Mouse (Mus musculus): ENCODE results near the gene Rpl22. TPM values are rescaled to one million over a fixed set of nuclear protein-coding genes. Genes with fewer than 3 reads are reported as not detected.
A peak's percentile ranks its signal among the peaks of the same experiment; 100 is the strongest.

The Rpl22 gene
- polyA plus RNA-seq, 1 experiment = 29.3 TPM

DNA sequence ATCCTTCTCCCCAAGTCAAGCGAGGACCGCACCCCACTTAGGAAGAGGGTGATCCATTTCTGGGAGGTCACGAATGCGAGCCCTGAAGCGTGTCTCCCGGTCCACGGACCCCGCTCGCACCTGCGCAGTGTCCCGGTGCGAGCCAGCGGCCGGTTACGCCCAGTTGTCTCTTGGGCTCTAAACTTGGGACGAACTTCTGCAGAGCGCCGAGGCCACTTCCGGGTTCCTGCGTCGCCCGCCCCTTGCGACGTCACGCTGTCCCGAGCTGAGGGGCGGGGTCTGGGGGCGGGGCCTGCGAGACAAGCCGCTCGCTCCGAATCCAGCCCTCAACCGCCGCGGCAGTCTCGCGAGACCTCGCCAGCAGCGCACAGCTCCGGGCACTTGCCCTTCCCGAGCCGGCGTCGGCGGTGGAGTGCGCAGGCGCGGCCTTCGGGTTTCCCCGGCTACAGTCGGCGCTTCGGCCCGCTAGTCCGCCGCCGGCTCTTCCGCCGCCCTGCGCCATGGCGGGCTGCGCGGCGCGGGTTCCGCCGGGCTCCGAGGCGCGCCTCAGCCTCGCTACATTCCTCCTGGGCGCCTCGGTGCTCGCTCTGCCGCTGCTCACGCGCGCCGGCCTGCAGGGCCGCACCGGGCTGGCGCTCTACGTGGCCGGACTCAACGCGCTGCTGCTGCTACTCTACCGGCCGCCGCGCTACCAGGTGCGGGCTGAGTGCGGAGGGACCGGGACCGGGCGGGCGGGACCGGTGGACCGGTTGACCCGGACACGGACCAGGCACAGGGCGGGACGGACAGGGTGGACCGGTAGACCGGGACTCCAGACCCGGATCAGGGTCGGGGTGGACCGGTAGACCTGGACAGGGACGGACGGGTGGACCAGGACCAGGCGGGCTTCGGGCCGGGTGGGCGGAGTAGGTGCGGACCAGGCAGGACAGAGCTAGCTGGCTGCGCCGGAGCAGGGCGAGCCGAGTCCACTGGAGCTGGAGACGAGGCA is 28.4 kb upstream of the Rpl22 start, which contains the start of gene Icmt:
Gene Icmt (plus strand): TSS at position 354 of the 988 bp plus-strand sequence.
- H3K4me3 ChIP-seq (ENCODE audit: extremely low read depth, insufficient read depth, insufficient read length) = peak within 1 kb of the TSS; percentile 89
- 0 out of 2 replicates have a peak, but pooled peaks cover 2% of the 10 kb centered on the region for H3K27me3 ChIP-seq (ENCODE audit: control insufficient read depth, insufficient read depth, low read length)
- peaks cover 4% of the 10 kb centered on the region; the same call in 1 of the 2 replicates for H3K36me3 ChIP-seq (ENCODE audit: control insufficient read depth, insufficient read depth, low read length)
- peak; percentile 97 to 100 for DNase-seq (ENCODE audit: low read depth in 1 of 2, low spot score in 2 of 2)
- peak within 1 kb of the TSS; percentile 86 for H3K27ac ChIP-seq (ENCODE audit: insufficient read depth, low read length)
- TF ChIP-seq CTCF (IDR thresholded peaks at IDR 0.05; ENCODE audit: extremely low read depth, insufficient read depth, insufficient read length, insufficient replicate concordance) (no peak), POLR2A (IDR thresholded peaks at IDR 0.05; ENCODE audit: low read depth, low read length) (peak; percentile 87)
- peaks cover 10% of the 10 kb centered on the region for H3K4me1 ChIP-seq (ENCODE audit: control insufficient read depth, insufficient read depth, insufficient read length)
- WGBS = under 1% methylated on average over 118 of the region's 119 CpGs

DNA sequence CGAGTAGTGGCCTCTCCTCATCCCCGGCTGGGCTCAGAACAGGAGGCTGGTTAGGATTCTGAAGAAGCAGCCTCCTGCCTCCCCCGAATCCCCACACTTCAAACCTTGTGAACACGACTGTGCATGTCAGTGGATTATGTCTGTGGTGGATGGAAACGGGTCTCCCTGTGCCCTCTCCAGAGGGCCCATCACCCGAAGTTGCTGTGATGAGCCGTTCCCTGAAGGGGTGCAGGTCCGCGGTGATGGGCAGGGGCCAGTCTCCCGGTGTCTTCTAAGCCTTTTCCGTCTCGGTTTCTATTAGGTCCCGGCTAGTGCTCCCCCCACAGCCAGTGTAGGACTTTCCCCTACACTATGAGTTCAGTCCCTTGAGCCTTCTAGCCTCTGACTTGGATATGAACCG is 26.7 kb upstream of the Rpl22 start:
- WGBS = 91% methylated on average over 14 of the region's 14 CpGs
- H3K27ac ChIP-seq (ENCODE audit: insufficient read depth, low read length) = no peak overlapping the region
- H3K27me3 ChIP-seq (ENCODE audit: control insufficient read depth, insufficient read depth, low read length) = no peaks in the 10 kb centered on the region
- TF ChIP-seq CTCF (IDR thresholded peaks at IDR 0.05; ENCODE audit: extremely low read depth, insufficient read depth, insufficient read length, insufficient replicate concordance) (no peak), POLR2A (IDR thresholded peaks at IDR 0.05; ENCODE audit: low read depth, low read length) (no peak)
- no peak overlapping the region for H3K4me3 ChIP-seq (ENCODE audit: extremely low read depth, insufficient read depth, insufficient read length)
- peaks cover 10% of the 10 kb centered on the region for H3K4me1 ChIP-seq (ENCODE audit: control insufficient read depth, insufficient read depth, insufficient read length)
- no peak for DNase-seq (ENCODE audit: low read depth in 1 of 2, low spot score in 2 of 2)
- H3K36me3 ChIP-seq (ENCODE audit: control insufficient read depth, insufficient read depth, low read length) = peaks cover 14% of the 10 kb centered on the region

DNA sequence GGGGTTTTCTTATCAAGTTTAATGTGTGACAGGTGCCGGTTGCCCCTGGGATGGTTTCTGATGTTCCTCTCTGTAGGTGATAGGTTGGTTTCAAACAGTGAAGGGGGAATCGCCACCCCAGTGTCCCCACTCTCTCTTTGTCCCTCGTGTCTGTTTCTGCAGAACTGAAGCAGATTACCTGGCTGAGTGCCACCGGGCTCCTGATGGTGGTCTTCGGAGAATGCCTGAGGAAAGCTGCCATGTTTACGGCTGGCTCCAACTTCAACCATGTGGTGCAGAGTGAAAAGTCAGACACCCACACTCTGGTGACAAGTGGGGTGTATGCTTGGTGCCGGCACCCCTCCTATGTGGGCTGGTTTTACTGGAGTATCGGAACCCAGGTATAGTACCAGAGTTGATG is 25.2 kb upstream of the Rpl22 start:
- H3K36me3 ChIP-seq (ENCODE audit: control insufficient read depth, insufficient read depth, low read length) = peaks cover 21% of the 10 kb centered on the region
- no peak overlapping the region for H3K4me3 ChIP-seq (ENCODE audit: extremely low read depth, insufficient read depth, insufficient read length)
- H3K27ac ChIP-seq (ENCODE audit: insufficient read depth, low read length) = no peak overlapping the region
- peaks cover 10% of the 10 kb centered on the region for H3K4me1 ChIP-seq (ENCODE audit: control insufficient read depth, insufficient read depth, insufficient read length)
- no peaks in the 10 kb centered on the region for H3K27me3 ChIP-seq (ENCODE audit: control insufficient read depth, insufficient read depth, low read length)
- no peak for DNase-seq (ENCODE audit: low read depth in 1 of 2, low spot score in 2 of 2)
- WGBS = 89% methylated on average over 8 of the region's 8 CpGs
- TF ChIP-seq CTCF (IDR thresholded peaks at IDR 0.05; ENCODE audit: extremely low read depth, insufficient read depth, insufficient read length, insufficient replicate concordance) (no peak), POLR2A (IDR thresholded peaks at IDR 0.05; ENCODE audit: low read depth, low read length) (no peak)

DNA sequence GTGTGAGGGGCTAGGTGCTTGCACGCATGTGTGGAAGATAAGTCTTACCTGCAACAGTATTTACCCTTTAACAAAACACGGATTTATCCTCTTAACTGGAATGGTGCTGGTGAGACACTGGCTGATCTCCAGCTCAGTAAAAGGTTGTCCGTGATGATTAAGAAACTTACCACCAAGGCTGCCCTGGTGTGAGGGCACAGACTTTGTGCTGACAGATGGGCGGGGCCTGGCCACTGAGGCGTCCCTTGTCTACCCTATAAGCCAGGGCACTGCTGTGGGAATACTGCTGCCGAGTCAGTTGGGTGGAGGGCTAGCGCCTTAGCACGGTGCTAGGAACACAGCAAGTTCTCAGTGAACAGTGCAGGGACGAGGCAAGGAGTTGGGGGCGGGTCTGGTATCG is 23.5 kb upstream of the Rpl22 start:
- DNase-seq (ENCODE audit: low read depth in 1 of 2, low spot score in 2 of 2) = no peak

DNA sequence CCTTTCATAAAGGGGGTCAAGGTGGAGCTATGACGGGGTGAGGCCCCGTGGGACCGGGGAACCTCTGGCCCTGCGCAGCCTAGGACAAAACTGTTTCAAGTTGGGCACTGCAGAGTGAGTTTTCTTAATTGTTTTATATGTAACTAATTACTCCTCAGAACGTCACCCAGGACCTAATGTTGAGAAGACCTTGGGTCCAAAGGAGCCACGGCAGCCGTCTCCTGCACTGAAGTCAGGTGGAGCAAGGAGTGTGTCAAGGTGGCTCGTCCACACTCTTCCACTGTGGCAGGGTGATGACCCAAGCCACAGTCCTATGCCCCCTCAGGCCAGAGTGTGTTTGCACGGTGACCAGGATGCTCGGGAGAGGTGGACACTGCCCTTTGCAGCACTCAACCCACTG is 22.4 kb upstream of the Rpl22 start:
- DNase-seq (ENCODE audit: low read depth in 1 of 2, low spot score in 2 of 2) = no peak
- WGBS = 95% methylated on average over 10 of the region's 10 CpGs
- H3K36me3 ChIP-seq (ENCODE audit: control insufficient read depth, insufficient read depth, low read length) = peaks cover 22% of the 10 kb centered on the region
- H3K4me1 ChIP-seq (ENCODE audit: control insufficient read depth, insufficient read depth, insufficient read length) = peaks cover 3% of the 10 kb centered on the region; the same call in 1 of the 2 replicates
- H3K27ac ChIP-seq (ENCODE audit: insufficient read depth, low read length) = no peak overlapping the region
- no peaks in the 10 kb centered on the region for H3K27me3 ChIP-seq (ENCODE audit: control insufficient read depth, insufficient read depth, low read length)
- TF ChIP-seq POLR2A (IDR thresholded peaks at IDR 0.05; ENCODE audit: low read depth, low read length) (no peak), CTCF (IDR thresholded peaks at IDR 0.05; ENCODE audit: extremely low read depth, insufficient read depth, insufficient read length, insufficient replicate concordance) (no peak)
- no peak overlapping the region for H3K4me3 ChIP-seq (ENCODE audit: extremely low read depth, insufficient read depth, insufficient read length)

More for the DNA sequence above, 23.5 kb upstream of the Rpl22 start:
- Histone ChIP-seq H3K27ac (ENCODE audit: insufficient read depth, low read length) (no peak overlapping the region), H3K27me3 (ENCODE audit: control insufficient read depth, insufficient read depth, low read length) (no peaks in the 10 kb centered on the region), H3K36me3 (ENCODE audit: control insufficient read depth, insufficient read depth, low read length) (peaks cover 21% of the 10 kb centered on the region), H3K4me1 (ENCODE audit: control insufficient read depth, insufficient read depth, insufficient read length) (peaks cover 8% of the 10 kb centered on the region), H3K4me3 (ENCODE audit: extremely low read depth, insufficient read depth, insufficient read length) (no peak overlapping the region)
- TF ChIP-seq POLR2A (IDR thresholded peaks at IDR 0.05; ENCODE audit: low read depth, low read length) = no peak
- no peak for TF ChIP-seq CTCF (IDR thresholded peaks at IDR 0.05; ENCODE audit: extremely low read depth, insufficient read depth, insufficient read length, insufficient replicate concordance)
- WGBS = 88% methylated on average over 11 of the region's 11 CpGs

DNA sequence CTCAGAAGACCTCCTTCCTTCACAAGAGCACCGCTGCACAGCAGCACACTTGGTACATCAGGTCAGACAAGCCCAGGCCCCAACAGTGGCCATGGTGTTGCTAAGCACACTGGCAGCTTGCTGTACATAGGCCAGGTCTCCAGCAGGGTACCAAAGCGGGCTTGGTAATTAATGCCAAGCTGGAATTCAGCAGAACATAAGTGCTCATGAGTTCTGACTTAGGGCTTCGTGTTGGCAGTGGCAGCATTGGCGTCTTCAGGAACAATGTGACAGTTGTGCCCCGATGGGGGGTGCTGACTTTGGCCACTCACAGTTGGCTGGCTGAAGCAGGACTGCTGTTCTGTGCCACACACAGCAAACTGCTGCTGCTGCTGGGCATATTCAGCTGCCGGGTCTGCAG is 20.9 kb upstream of the Rpl22 start:
- Histone ChIP-seq H3K27me3 (ENCODE audit: control insufficient read depth, insufficient read depth, low read length) (no peaks in the 10 kb centered on the region), H3K4me3 (ENCODE audit: extremely low read depth, insufficient read depth, insufficient read length) (no peak overlapping the region), H3K27ac (ENCODE audit: insufficient read depth, low read length) (no peak overlapping the region), H3K4me1 (ENCODE audit: control insufficient read depth, insufficient read depth, insufficient read length) (peaks cover 3% of the 10 kb centered on the region; the same call in 1 of the 2 replicates), H3K36me3 (ENCODE audit: control insufficient read depth, insufficient read depth, low read length) (peaks cover 22% of the 10 kb centered on the region)
- no peak for TF ChIP-seq POLR2A (IDR thresholded peaks at IDR 0.05; ENCODE audit: low read depth, low read length)
- no peak for TF ChIP-seq CTCF (IDR thresholded peaks at IDR 0.05; ENCODE audit: extremely low read depth, insufficient read depth, insufficient read length, insufficient replicate concordance)
- WGBS = 94% methylated on average over 6 of the region's 6 CpGs
- DNase-seq (ENCODE audit: low read depth in 1 of 2, low spot score in 2 of 2) = no peak

All from spleen, adult 2 months (tissue).